Mouse (Mus musculus) hindbrain, embryonic 10.5 days (tissue): ENCODE measurements around the gene Hcfc2. TPM values are rescaled to one million over a fixed set of nuclear protein-coding genes. Genes with fewer than 3 reads are reported as not detected.

ENCODE experiments used
- DNase-seq: peaks from one replicate; pipeline ENCODE4 v3.0.0-alpha.2; 2017; ENCODE audit warnings: low spot score
- H3K27ac ChIP-seq: fragments of 300-500 bp; sonication (generic); 2 replicates; pipeline ENCODE4 v1.5.1; 2016; ENCODE audit warnings: mild to moderate bottlenecking, moderate library complexity
- H3K27me3 ChIP-seq: fragments of 300-500 bp; sonication (generic); 2 replicates; pipeline ENCODE4 v1.6.1; 2016; ENCODE audit warnings: mild to moderate bottlenecking; ENCODE audit not compliant: poor library complexity, insufficient read depth, severe bottlenecking
- H3K36me3 ChIP-seq: fragments of 300-500 bp; sonication (generic); 2 replicates; pipeline ENCODE4 v1.6.1; 2016; ENCODE audit warnings: mild to moderate bottlenecking, moderate library complexity
- H3K4me1 ChIP-seq: fragments of 300-500 bp; sonication (generic); replicated peaks from 2 replicates; pipeline ENCODE4 v1.6.1; 2016; ENCODE audit warnings: mild to moderate bottlenecking
- H3K4me3 ChIP-seq: fragments of 300-500 bp; sonication (generic); 2 replicates; pipeline ENCODE4 v1.5.1; 2016; ENCODE audit warnings: mild to moderate bottlenecking, moderate library complexity
- H3K9me3 ChIP-seq: fragments of 300-500 bp; sonication (generic); 2 replicates; pipeline ENCODE4 v1.6.1; 2016; ENCODE audit warnings: mild to moderate bottlenecking, moderate library complexity
- WGBS: fragments of 180-500 bp; shearing (Covaris S2); methylation state at CpG from one replicate; pipeline ENCODE4 v1.1.7; 2016; 5-methylcytosine and 5-hydroxymethylcytosine counted together
- polyA plus RNA-seq: library from polyadenylated mRNA; unstranded; fragments of >200 nt; fragmentation: Nextera tagmentation; extraction: Ambion mirVana; gene quantifications from 2 replicates; pipeline ENCODE4 v1.2.1, GENCODE M21; 2016

Gene Hcfc2
- polyA plus RNA-seq, 1 experiment from 2014 or later: 27.1 TPM

GRCm38 (mm10) chr10:82681639-82682038 lies 14.3 kb upstream of the Hcfc2 start:
- Histone ChIP-seq H3K27me3 (no peaks in the 10 kb centered on the region), H3K27ac (no peak overlapping the region), H3K36me3 (no peaks in the 10 kb centered on the region), H3K4me3 (no peak overlapping the region), H3K4me1 (no peaks in the 10 kb centered on the region), H3K9me3 (no peaks in the 10 kb centered on the region)
- 82% methylated on average over 7 of the region's 7 CpGs for WGBS
- no peak for DNase-seq

GRCm38 (mm10) chr10:82685440-82685839 lies 10.5 kb upstream of the Hcfc2 start:
- H3K9me3 ChIP-seq: no peaks in the 10 kb centered on the region
- no peak overlapping the region for H3K4me3 ChIP-seq
- peaks cover under 1% of the 10 kb centered on the region; the same call in 1 of the 2 replicates for H3K27me3 ChIP-seq
- no peaks in the 10 kb centered on the region for H3K36me3 ChIP-seq
- DNase-seq: no peak
- WGBS: 84% methylated on average over 2 of the region's 2 CpGs
- H3K27ac ChIP-seq: no peak overlapping the region
- H3K4me1 ChIP-seq: peaks cover 4% of the 10 kb centered on the region

GRCm38 (mm10) chr10:82689681-82690211 lies 6.2 kb upstream of the Hcfc2 start:
- Histone ChIP-seq H3K27ac (no peak overlapping the region), H3K4me1 (peaks cover 10% of the 10 kb centered on the region), H3K9me3 (no peaks in the 10 kb centered on the region), H3K4me3 (no peak overlapping the region), H3K27me3 (peaks cover 3% of the 10 kb centered on the region; the same call in 1 of the 2 replicates), H3K36me3 (no peaks in the 10 kb centered on the region)
- 82% methylated on average over 7 of the region's 7 CpGs for WGBS
- no peak for DNase-seq

GRCm38 (mm10) chr10:82690494-82690893 lies 5.5 kb upstream of the Hcfc2 start, which contains the start of gene Glt8d2:
TSS of gene Glt8d2 (minus strand) at chr10:82690650.
- Histone ChIP-seq H3K27ac (peak within 1 kb of the TSS; percentile 40; the same call in 1 of the 2 replicates), H3K27me3 (peaks cover 3% of the 10 kb centered on the region; the same call in 1 of the 2 replicates)
- WGBS: 8% methylated on average over 14 of the region's 14 CpGs

GRCm38 (mm10) chr10:82696453-82697079 lies 606 bp downstream of the Hcfc2 start:
- Histone ChIP-seq H3K27me3 (no peaks in the 10 kb centered on the region), H3K27ac (no peak overlapping the region), H3K4me1 (peaks cover 19% of the 10 kb centered on the region), H3K9me3 (no peaks in the 10 kb centered on the region), H3K36me3 (no peaks in the 10 kb centered on the region), H3K4me3 (no peak overlapping the region)
- 76% methylated on average over 4 of the region's 4 CpGs for WGBS
- no peak for DNase-seq

More at GRCm38 (mm10) chr10:82690494-82690893, 5.5 kb upstream of the Hcfc2 start, which contains the start of gene Glt8d2:
- Histone ChIP-seq H3K36me3 (no peaks in the 10 kb centered on the region), H3K9me3 (no peaks in the 10 kb centered on the region), H3K4me3 (peak within 1 kb of the TSS; percentile 36), H3K4me1 (peaks cover 10% of the 10 kb centered on the region)
- peak; percentile 68 for DNase-seq

GRCm38 (mm10) chr10:82697305-82697898 lies 1.4 kb downstream of the Hcfc2 start:
- Histone ChIP-seq H3K4me1 (peaks cover 19% of the 10 kb centered on the region), H3K4me3 (no peak overlapping the region), H3K27me3 (no peaks in the 10 kb centered on the region), H3K36me3 (no peaks in the 10 kb centered on the region), H3K9me3 (no peaks in the 10 kb centered on the region), H3K27ac (no peak overlapping the region)
- no peak for DNase-seq
- 80% methylated on average over 3 of the region's 3 CpGs for WGBS

- peak; percentile 89 for DNase-seq
- no peaks in the 10 kb centered on the region for H3K9me3 ChIP-seq
- under 1% methylated on average over 42 of the region's 42 CpGs for WGBS
- peak overlapping the region; percentile 91 for H3K4me3 ChIP-seq
- peak overlapping the region; percentile 92 for H3K27ac ChIP-seq
- H3K36me3 ChIP-seq: peaks cover 5% of the 10 kb centered on the region; the same call in 1 of the 2 replicates
- H3K4me1 ChIP-seq: peaks cover 19% of the 10 kb centered on the region
- no peaks in the 10 kb centered on the region for H3K27me3 ChIP-seq
Measured at GRCm38 (mm10) chr10:82698712-82699261, 2.8 kb downstream of the Hcfc2 start.

- Histone ChIP-seq H3K27ac (peak overlapping the region; percentile 92), H3K27me3 (no peaks in the 10 kb centered on the region), H3K36me3 (peaks cover 9% of the 10 kb centered on the region; the same call in 1 of the 2 replicates), H3K4me3 (peak overlapping the region; percentile 91), H3K4me1 (peaks cover 19% of the 10 kb centered on the region), H3K9me3 (no peaks in the 10 kb centered on the region)
- WGBS: under 1% methylated on average over 59 of the region's 59 CpGs
- DNase-seq: no peak
Measured at GRCm38 (mm10) chr10:82699296-82699941, 3.5 kb downstream of the Hcfc2 start.

- Histone ChIP-seq H3K36me3 (peaks cover 60% of the 10 kb centered on the region), H3K27me3 (no peaks in the 10 kb centered on the region)
Measured at GRCm38 (mm10) chr10:82741354-82741753, 45.4 kb downstream of the Hcfc2 start.

GRCm38 (mm10) chr10:82741876-82742275 lies 45.9 kb downstream of the Hcfc2 start:
- Histone ChIP-seq H3K27me3 (no peaks in the 10 kb centered on the region), H3K4me1 (no peaks in the 10 kb centered on the region), H3K36me3 (peaks cover 65% of the 10 kb centered on the region), H3K9me3 (no peaks in the 10 kb centered on the region), H3K4me3 (no peak overlapping the region), H3K27ac (no peak overlapping the region)
- 91% methylated on average over 4 of the region's 4 CpGs for WGBS
- DNase-seq: no peak

More at GRCm38 (mm10) chr10:82741354-82741753, 45.4 kb downstream of the Hcfc2 start:
- no peaks in the 10 kb centered on the region for H3K9me3 ChIP-seq
- H3K27ac ChIP-seq: no peak overlapping the region
- no peak overlapping the region for H3K4me3 ChIP-seq
- 85% methylated on average over 8 of the region's 8 CpGs for WGBS
- no peaks in the 10 kb centered on the region for H3K4me1 ChIP-seq
- DNase-seq: no peak

- no peaks in the 10 kb centered on the region for H3K9me3 ChIP-seq
- H3K36me3 ChIP-seq: peaks cover 71% of the 10 kb centered on the region
- WGBS: 89% methylated on average over 1 of the region's 1 CpGs
- H3K4me3 ChIP-seq: no peak overlapping the region
- H3K4me1 ChIP-seq: no peaks in the 10 kb centered on the region
- no peak overlapping the region for H3K27ac ChIP-seq
- DNase-seq: no peak
- no peaks in the 10 kb centered on the region for H3K27me3 ChIP-seq
Measured at GRCm38 (mm10) chr10:82742578-82742977, 46.6 kb downstream of the Hcfc2 start.

- no peaks in the 10 kb centered on the region for H3K4me1 ChIP-seq
- no peak for DNase-seq
- no peak overlapping the region for H3K27ac ChIP-seq
- H3K36me3 ChIP-seq: peaks cover 72% of the 10 kb centered on the region
- H3K27me3 ChIP-seq: no peaks in the 10 kb centered on the region
- no peak overlapping the region for H3K4me3 ChIP-seq
- no peaks in the 10 kb centered on the region for H3K9me3 ChIP-seq
- WGBS: 91% methylated on average over 6 of the region's 6 CpGs
Measured at GRCm38 (mm10) chr10:82744296-82744695, 48.3 kb downstream of the Hcfc2 start.
